Mouse (Mus musculus): ENCODE results near the gene Clec4g. TPM values are rescaled to one million over a fixed set of nuclear protein-coding genes. Genes with fewer than 3 reads are reported as not detected.

Gene Clec4g
- total RNA-seq, 2 experiments from 2014 or later, result not detected

GRCm38 (mm10) chr8:3682435-3682834 lies 38.0 kb downstream of the Clec4g start:
- DNase-seq, result no peak
- intact Hi-C loops (cut with DNase I), result no loop called here

DNA sequence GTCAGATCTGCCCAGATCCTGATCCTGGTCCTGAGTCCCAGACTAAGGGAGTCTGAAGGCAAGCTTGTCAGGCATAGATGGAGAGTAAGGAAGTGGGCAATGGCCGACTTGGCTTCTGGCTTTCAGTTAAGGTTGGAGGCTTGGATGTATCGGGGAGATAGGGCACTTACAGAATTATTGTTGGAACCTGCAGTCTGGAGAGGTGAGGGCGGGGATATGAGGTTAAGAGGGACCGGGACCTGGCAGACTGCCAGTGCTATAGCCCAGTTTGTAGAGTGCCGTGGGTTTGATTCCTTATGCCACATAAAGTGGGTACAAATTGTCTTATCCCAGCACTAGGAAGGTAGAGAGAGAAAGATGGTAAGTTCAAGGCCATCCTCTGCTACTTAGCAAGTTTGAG lies 40.8 kb downstream of the Clec4g start:
- intact Hi-C loops (cut with DNase I), result loop anchor here (10.0 kb wide), 1 partner anchor 215 kb away; the partner anchor contains the start of gene Pex11g

GRCm38 (mm10) chr8:3679236-3679635 lies 41.2 kb downstream of the Clec4g start:
- DNase-seq, result no peak
- intact Hi-C loops (cut with DNase I), result loop anchor here (10.0 kb wide), 1 partner anchor 214 kb away; the partner anchor contains the start of gene Pex11g

More for the DNA sequence above, 40.8 kb downstream of the Clec4g start:
- no peak for DNase-seq

GRCm38 (mm10) chr8:3678831-3679230 lies 41.6 kb downstream of the Clec4g start:
- DNase-seq, result no peak
- intact Hi-C loops (cut with DNase I), result loop anchor here (10.0 kb wide), 1 partner anchor 214 kb away; the partner anchor contains the start of gene Pex11g

- intact Hi-C loops (cut with DNase I), result loop anchor here (10.0 kb wide), 1 partner anchor 212 kb away; the partner anchor contains the start of gene Pex11g
- DNase-seq, result no peak
Measured at GRCm38 (mm10) chr8:3676993-3677579, 43.4 kb downstream of the Clec4g start.

- peak; percentile 86 to 92 for DNase-seq
- intact Hi-C loops (cut with DNase I), result loop anchor here (10.0 kb wide), 1 partner anchor 212 kb away; the partner anchor contains the start of gene Pex11g
Measured at GRCm38 (mm10) chr8:3676131-3676992, 44.1 kb downstream of the Clec4g start, which contains the start of gene Trappc5. TSS of gene Trappc5 (plus strand) at chr8:3676299.

DNA sequence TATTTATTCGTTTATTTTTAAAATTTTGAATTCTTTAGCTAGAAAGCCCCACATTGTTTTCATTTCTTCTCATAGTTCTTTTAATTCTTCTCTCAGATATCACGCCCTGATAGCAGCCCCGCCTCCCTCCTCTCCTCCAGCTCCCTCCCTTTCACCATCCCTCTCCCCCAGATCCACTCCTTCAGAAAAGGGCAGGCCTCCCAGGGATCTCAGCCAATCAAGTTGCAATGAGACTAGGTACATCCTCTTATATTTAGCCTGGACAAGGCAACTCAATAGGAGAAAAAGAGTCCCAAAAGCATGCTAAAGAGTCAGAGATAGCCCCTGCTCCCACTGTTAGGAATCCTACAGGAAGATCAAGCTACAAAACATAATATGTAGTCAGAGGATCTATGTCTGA lies 45.8 kb downstream of the Clec4g start:
- DNase-seq, result no peak
- intact Hi-C loops (cut with DNase I), result loop anchor here (5.0 to 10.0 kb wide), 2 partner anchors 47 to 210 kb away; partner anchors contain the start of genes Pcp2 and Pex11g

- intact Hi-C loops (cut with DNase I), result loop anchor here (1.0 to 10.0 kb wide), 3 partner anchors 45 to 207 kb away; partner anchors contain the start of genes Pcp2 and Pex11g
- DNase-seq, result peak; percentile 71
Measured at GRCm38 (mm10) chr8:3671980-3672491, 48.4 kb downstream of the Clec4g start, which contains the start of gene Fcor. TSS of gene Fcor (minus strand) at chr8:3672362.

GRCm38 (mm10) chr8:3670388-3670787 lies 50.1 kb downstream of the Clec4g start:
- intact Hi-C loops (cut with DNase I), result loop anchor here (5.0 to 10.0 kb wide), 2 partner anchors 43 to 206 kb away; partner anchors contain the start of genes Pcp2 and Pex11g
- no peak for DNase-seq

DNA sequence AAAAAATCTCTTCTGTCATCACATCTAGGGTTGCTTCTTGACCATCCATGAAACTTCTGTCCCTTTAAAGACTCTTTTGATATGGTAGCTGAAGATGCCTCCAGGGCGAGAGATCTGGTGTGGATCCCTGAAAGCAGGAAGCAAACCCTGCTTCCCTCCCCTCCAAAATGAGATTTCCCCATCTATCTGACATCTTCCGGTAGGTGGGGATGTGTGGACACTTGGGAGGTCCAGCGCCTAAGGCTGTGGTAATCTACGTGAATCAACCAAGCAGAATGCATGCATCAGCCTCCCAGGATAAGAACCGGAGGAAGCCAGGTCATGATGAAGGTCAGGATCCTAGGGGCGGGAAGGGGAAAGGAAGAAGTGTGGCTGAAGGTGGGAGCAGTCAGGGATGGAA lies 54.9 kb downstream of the Clec4g start, which contains the start of gene Mcemp1:
Gene Mcemp1, plus strand, starts transcription at position 248 of the 400 bp plus-strand sequence.
- intact Hi-C loops (cut with DNase I), result no loop called here
- no peak for DNase-seq

DNA sequence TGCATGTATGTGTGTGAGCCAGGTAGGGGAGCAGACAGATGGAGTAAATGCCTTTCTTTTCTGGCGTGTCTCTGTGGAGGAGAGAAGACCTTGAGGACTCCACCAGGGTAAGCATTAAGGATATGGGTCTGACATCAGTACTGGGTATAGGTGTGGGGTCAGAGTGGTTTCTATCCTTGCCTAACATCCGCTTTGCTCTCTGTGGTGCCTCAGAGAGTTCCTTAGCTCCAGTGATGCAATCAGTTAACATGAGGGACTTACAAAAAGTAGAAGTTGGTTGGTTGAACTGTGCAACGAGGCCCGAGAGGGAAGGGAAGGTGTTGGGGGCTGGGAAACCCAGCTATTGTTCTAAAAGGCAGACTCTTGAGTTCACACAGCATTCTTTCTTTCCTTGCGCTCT lies 56.0 kb downstream of the Clec4g start:
- intact Hi-C loops (cut with DNase I), result no loop called here

GRCm38 (mm10) chr8:3660889-3661288 lies 59.6 kb downstream of the Clec4g start:
- no peak for DNase-seq
- intact Hi-C loops (cut with DNase I), result no loop called here

More for the DNA sequence above, 56.0 kb downstream of the Clec4g start:
- DNase-seq, result no peak

Other genes with a start within 250 kb of the Clec4g start
- gene Tex45, start 249.8 kb downstream of the Clec4g start, total RNA-seq (2021), result under 1 TPM in 1 of 2 experiments, not detected in 1; 0.15 TPM
- gene Zfp358, start 227.5 kb downstream of the Clec4g start, total RNA-seq (2021), result 10 to 100 TPM; 28.8 to 29.1 TPM
- 10 to 100 TPM; 21.3 to 23.0 TPM for gene Mcoln1, start 220.2 kb downstream of the Clec4g start, total RNA-seq (2021)
- 10 to 100 TPM in 1 of 2 experiments, 1 to 10 TPM in 1; 8.4 to 10.4 TPM for gene Pnpla6, start 205.3 kb downstream of the Clec4g start, total RNA-seq (2021)
- not detected for gene C330021F23Rik, start 152.7 kb downstream of the Clec4g start, total RNA-seq (2021)
- under 1 TPM; 0.36 to 0.54 TPM for gene Camsap3, start 133.4 kb downstream of the Clec4g start, total RNA-seq (2021)
- 10 to 100 TPM in 1 of 2 experiments, 1 to 10 TPM in 1; 10.0 to 10.8 TPM for gene Xab2, start 99.3 kb downstream of the Clec4g start, total RNA-seq (2021)
- gene Pet100, start 99.1 kb downstream of the Clec4g start, total RNA-seq (2021), result 10 to 100 TPM; 73.8 to 77.0 TPM
- gene Pcp2, start 95.1 kb downstream of the Clec4g start, total RNA-seq (2021), result not detected
- gene Stxbp2, start 89.7 kb downstream of the Clec4g start, total RNA-seq (2021), result 1 to 10 TPM; 2.4 to 3.0 TPM
- 1 to 10 TPM; 2.0 to 2.3 TPM for gene Retn, start 64.9 kb downstream of the Clec4g start, total RNA-seq (2021)
- gene Mcemp1, start 54.9 kb downstream of the Clec4g start, total RNA-seq (2021), result not detected
- gene Fcor, start 48.3 kb downstream of the Clec4g start, total RNA-seq (2021), result not detected
- 10 to 100 TPM; 16.3 to 16.8 TPM for gene Trappc5, start 44.4 kb downstream of the Clec4g start, total RNA-seq (2021)
- gene Fcer2a, start 26.5 kb downstream of the Clec4g start, total RNA-seq (2021), result not detected
- gene Cd209a, start 28.3 kb upstream of the Clec4g start, total RNA-seq (2021), result under 1 TPM; 0.22 to 0.31 TPM
- not detected for gene Cd209e, start 133.7 kb upstream of the Clec4g start, total RNA-seq (2021)
- gene Cd209d, start 157.9 kb upstream of the Clec4g start, total RNA-seq (2021), result under 1 TPM; 0.47 to 0.59 TPM
- gene Cd209b, start 206.2 kb upstream of the Clec4g start, total RNA-seq (2021), result under 1 TPM; 0.94 to 0.99 TPM
- gene Cd209c, start 234.1 kb upstream of the Clec4g start, total RNA-seq (2021), result under 1 TPM in 1 of 2 experiments, not detected in 1; 0.35 TPM

All from gastrocnemius, postnatal 36 days (tissue).